Comparison of ENCODE assay signal across 29 mouse cellular contexts in genomic region chr6:32604901-32605300, GRCm38 (mm10). TPM values are rescaled to one million over a fixed set of nuclear protein-coding genes. Genes with fewer than 3 reads are reported as not detected.
DNase-seq lines count a peak whose midpoint lies in the region; ATAC-seq and TF ChIP-seq lines count a peak whose summit lies in the region.
"Had no signal": no experiment of that assay in that cellular context is flagged by ENCODE, and none has a peak within 500 bp of the region (broad histone marks: within the 10 kb centered on the region; RNA-seq: fewer than 3 reads in every experiment).

No protein-coding gene starts in this region.

- H3K4me3 ChIP-seq in left cerebral cortex, adult 2 months: no peak overlapping the region
- no peak overlapping the region for H3K4me3 ChIP-seq in heart, embryonic 12.5 days
- H3K4me3 ChIP-seq: embryonic facial prominence, embryonic 10.5 days; embryonic facial prominence, embryonic 13.5 days; erythroblast, embryonic 14.5 days; forebrain, embryonic 12.5 days; forebrain, embryonic 15.5 days; heart, embryonic 13.5 days had no signal

- TF ChIP-seq CTCF in left cerebral cortex, adult 2 months (IDR thresholded peaks at IDR 0.05): no peak

- peak overlapping the region; percentile 38 for H3K27ac ChIP-seq in left cerebral cortex, adult 2 months
- H3K27ac ChIP-seq in heart, embryonic 12.5 days (ENCODE audit: poor library complexity, severe bottlenecking): no peak overlapping the region
- H3K27ac ChIP-seq: embryonic facial prominence, embryonic 10.5 days; embryonic facial prominence, embryonic 13.5 days; forebrain, embryonic 12.5 days; forebrain, embryonic 15.5 days; heart, embryonic 13.5 days; hindbrain, embryonic 14.5 days; hindbrain, postnatal 0 days had no signal

- intact Hi-C loops in left cerebral cortex, adult 2 months (cut with DNase I): loop anchor here (1.0 to 5.0 kb wide), 5 partner anchors 34 to 497 kb away; no protein-coding TSS in a partner anchor
- intact Hi-C loops in left cerebral cortex, postnatal 4 days (cut with DNase I): no loop called here

- peak; percentile 52 to 79 for DNase-seq in frontal cortex, postnatal 36 days (ENCODE audit: low spot score in 2 of 2)
- DNase-seq in frontal cortex, postnatal 14 days (ENCODE audit: low spot score in 2 of 2): no peak
- peak in 1 of 2 experiments; percentile 51 for DNase-seq in left cerebral cortex, adult 2 months (ENCODE audit: extremely low spot score in 1 of 2, low spot score in 2 of 2)
- no peak for DNase-seq in left cerebral cortex, postnatal 4 days
- peak; percentile 62 for DNase-seq in right cerebral cortex, postnatal 25 days
- no peak for DNase-seq in right cerebral cortex, postnatal 4 days
- DNase-seq in telencephalon, adult 2 months (ENCODE audit: low read depth, low spot score): peak; percentile 71
- DNase-seq: adrenal gland, adult 2 months; adrenal gland, postnatal 14 days; cerebellum, adult 11-12 months; cerebellum, adult 8-10 months; cerebellum, postnatal 10 days; cerebellum, postnatal 36 days; embryo, embryonic 11 days; gastrocnemius, postnatal 25 days; heart, adult 18-20 months; heart, postnatal 14 days; heart, postnatal 4 days had no signal

- no peaks in the 10 kb centered on the region for H3K9me3 ChIP-seq in heart, embryonic 12.5 days (replicated peaks)
- H3K9me3 ChIP-seq: embryonic facial prominence, embryonic 10.5 days; embryonic facial prominence, embryonic 13.5 days; forebrain, embryonic 12.5 days; forebrain, embryonic 15.5 days; heart, embryonic 13.5 days had no signal

- no peaks in the 10 kb centered on the region for H3K36me3 ChIP-seq in heart, embryonic 12.5 days
- H3K36me3 ChIP-seq: embryonic facial prominence, embryonic 10.5 days; embryonic facial prominence, embryonic 13.5 days; forebrain, embryonic 12.5 days; forebrain, embryonic 15.5 days; heart, embryonic 13.5 days had no signal

- H3K27me3 ChIP-seq in heart, embryonic 12.5 days (replicated peaks): peaks cover 5% of the 10 kb centered on the region; the same call in 1 of the 2 replicates
- H3K27me3 ChIP-seq: embryonic facial prominence, embryonic 13.5 days; forebrain, embryonic 12.5 days; forebrain, embryonic 15.5 days had no signal

- WGBS in heart, embryonic 12.5 days: 82% methylated on average over 4 of the region's 4 CpGs

- no peak overlapping the region for H3K4me2 ChIP-seq in heart, embryonic 12.5 days
- H3K4me2 ChIP-seq: embryonic facial prominence, embryonic 13.5 days; forebrain, embryonic 12.5 days; forebrain, embryonic 15.5 days; heart, embryonic 13.5 days; hindbrain, embryonic 14.5 days had no signal

- H3K9ac ChIP-seq in heart, embryonic 12.5 days: no peak overlapping the region
- H3K9ac ChIP-seq: embryonic facial prominence, embryonic 13.5 days; forebrain, embryonic 12.5 days; forebrain, embryonic 15.5 days; heart, embryonic 13.5 days; hindbrain, embryonic 14.5 days had no signal

- no peaks in the 10 kb centered on the region for H3K4me1 ChIP-seq in heart, embryonic 12.5 days (replicated peaks)
- H3K4me1 ChIP-seq: embryonic facial prominence, embryonic 10.5 days; embryonic facial prominence, embryonic 13.5 days; forebrain, embryonic 15.5 days; heart, embryonic 13.5 days had no signal

- ATAC-seq in heart, embryonic 12.5 days (ENCODE audit: insufficient number of reproducible peaks, low FRiP score): no peak
- ATAC-seq: CD4-positive, CD25-positive, alpha-beta regulatory T cell, adult 4 months; forebrain, embryonic 15.5 days; hindbrain, postnatal 0 days had no signal

RNA-seq across cellular contexts. Expression of gene Plxna4, which starts 16.9 kb away (rescaled TPM):
- 10 to 100 TPM; 70.2 to 71.6 TPM for total RNA-seq in left cerebral cortex, adult 2 months (2021)
- 100 to 1,000 TPM; 112 to 116 TPM for total RNA-seq in left cerebral cortex, postnatal 4 days (2021)
- 9.5 and 10.8 TPM in 2 replicates for polyA plus RNA-seq in heart, embryonic 12.5 days (2016; fragmentation: Nextera tagmentation; extraction: Ambion mirVana)
- total RNA-seq: MEL had no signal

Comparison
In these comparisons a context has a peak if more than half of its experiments do, and no peak if none do; other contexts are left out.
1. DNase-seq: peak in frontal cortex, postnatal 36 days (2 of 2), right cerebral cortex, postnatal 25 days (single experiment) and telencephalon, adult 2 months (single experiment); none in frontal cortex, postnatal 14 days (0 of 2), left cerebral cortex, postnatal 4 days (single experiment) and right cerebral cortex, postnatal 4 days (single experiment).